Mouse (Mus musculus) fibroblast of lung, adult 2 months (primary cell): ENCODE measurements around the gene Mst1.

Source experiments
- DNase-seq: peaks from one replicate; pipeline ENCODE4 v3.0.0-alpha.2; 2011; ENCODE audit warnings: low read depth

Gene Mst1

GRCm38 (mm10) chr9:108080168-108080567 lies at the start of gene Mst1:
TSS of gene Mst1 (plus strand) at chr9:108080436.
- no peak for DNase-seq

- DNase-seq = no peak
Measured at GRCm38 (mm10) chr9:108032126-108032525, 48.1 kb upstream of the Mst1 start.

- no peak for DNase-seq
Measured at GRCm38 (mm10) chr9:108035331-108036156, 44.7 kb upstream of the Mst1 start.

- no peak for DNase-seq
Measured at GRCm38 (mm10) chr9:108044751-108045492, 35.3 kb upstream of the Mst1 start.

- DNase-seq = no peak
Measured at GRCm38 (mm10) chr9:108046582-108046981, 33.7 kb upstream of the Mst1 start.

- no peak for DNase-seq
Measured at GRCm38 (mm10) chr9:108047601-108048565, 32.4 kb upstream of the Mst1 start.

GRCm38 (mm10) chr9:108048566-108048955 lies 31.7 kb upstream of the Mst1 start:
- DNase-seq = no peak

GRCm38 (mm10) chr9:108049016-108049455 lies 31.2 kb upstream of the Mst1 start, which contains the start of gene Gmppb:
TSS of gene Gmppb (plus strand) at chr9:108049242.
- DNase-seq = peak; percentile 95

- DNase-seq = no peak
Measured at GRCm38 (mm10) chr9:108049561-108050251, 30.5 kb upstream of the Mst1 start.

- no peak for DNase-seq
Measured at GRCm38 (mm10) chr9:108051184-108051930, 28.9 kb upstream of the Mst1 start.

- no peak for DNase-seq
Measured at GRCm38 (mm10) chr9:108051931-108052220, 28.4 kb upstream of the Mst1 start.

GRCm38 (mm10) chr9:108052411-108052810 lies 27.8 kb upstream of the Mst1 start:
- DNase-seq = no peak

- peak; percentile 93 for DNase-seq
Measured at GRCm38 (mm10) chr9:108052885-108053664, 27.2 kb upstream of the Mst1 start, which contains the start of gene Amigo3. TSS of gene Amigo3 (plus strand) at chr9:108053159.

- no peak for DNase-seq
Measured at GRCm38 (mm10) chr9:108053665-108054225, 26.5 kb upstream of the Mst1 start.

GRCm38 (mm10) chr9:108054331-108055040 lies 25.8 kb upstream of the Mst1 start:
- no peak for DNase-seq

- DNase-seq = no peak
Measured at GRCm38 (mm10) chr9:108055061-108055460, 25.2 kb upstream of the Mst1 start.

- no peak for DNase-seq
Measured at GRCm38 (mm10) chr9:108055661-108056237, 24.5 kb upstream of the Mst1 start.
